Mouse (Mus musculus): ENCODE results near the gene Ugt1a10.

DNA sequence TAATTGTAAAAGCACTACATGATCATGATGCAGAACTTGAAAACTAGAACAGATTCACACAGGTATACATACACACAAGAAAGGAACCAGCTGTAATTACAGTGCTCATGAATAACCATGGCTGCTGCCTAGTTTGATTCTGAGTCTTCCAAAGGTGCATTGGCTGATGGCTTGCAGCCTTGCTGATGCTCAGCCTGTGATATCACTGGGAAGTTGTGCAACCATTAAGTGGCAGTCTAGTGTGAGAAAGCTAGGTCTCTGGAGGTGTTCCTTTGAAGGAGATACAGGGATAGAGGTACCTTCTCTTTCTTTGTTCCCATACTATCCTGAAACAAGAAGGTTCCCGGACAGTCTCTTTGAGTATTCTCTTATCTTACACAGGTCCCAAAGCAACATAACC, 163.9 kb downstream of the Ugt1a10 start:
- TF ChIP-seq POLR2A (IDR thresholded peaks at IDR 0.05; ENCODE audit: borderline replicate concordance, control insufficient read depth, low read depth, low read length) (no peak), CTCF (IDR thresholded peaks at IDR 0.05; ENCODE audit: control insufficient read depth, insufficient read depth, low read length) (no peak)

Data from bone marrow, adult 2 months (tissue).